Mouse (Mus musculus): ENCODE data around the gene Zfp341. TPM values are rescaled to one million over a fixed set of nuclear protein-coding genes. Genes with fewer than 3 reads are reported as not detected.

Zfp341 gene
- polyA plus RNA-seq (2015; fragmentation: Nextera tagmentation; extraction: Ambion mirVana): 0.17 and 0.44 TPM in 2 replicates

- no peaks in the 10 kb centered on the region for H3K9me3 ChIP-seq (ENCODE audit: control insufficient read depth)
- H3K4me2 ChIP-seq (replicated peaks; ENCODE audit: low read depth): peak within 1 kb of the TSS; percentile 78
- TF ChIP-seq CTCF (IDR thresholded peaks at IDR 0.05; ENCODE audit: low read depth): peak; percentile 93
- H3K36me3 ChIP-seq (ENCODE audit: control insufficient read depth, insufficient read depth): no peaks in the 10 kb centered on the region
- peak within 1 kb of the TSS; percentile 53 for H3K4me3 ChIP-seq (ENCODE audit: low read depth, low read length)
- H3K9ac ChIP-seq (ENCODE audit: low read depth, low read length): peak within 1 kb of the TSS; percentile 78
- no peaks in the 10 kb centered on the region for H3K27me3 ChIP-seq (replicated peaks; ENCODE audit: control insufficient read depth, insufficient read depth, low read length)
- H3K4me1 ChIP-seq (replicated peaks; ENCODE audit: control insufficient read depth, insufficient read depth, low read length): 0 out of 2 replicates have a peak, but pooled peaks cover 2% of the 10 kb centered on the region
- H3K27ac ChIP-seq (ENCODE audit: low read depth, low read length): peak within 1 kb of the TSS; percentile 95
- peak; percentile 92 for ATAC-seq
- WGBS: under 1% methylated on average over 71 of the region's 98 CpGs
These were observed at the start of gene Zfp341, which contains the start of gene 4930519P11Rik for GRCm38 (mm10) chr2:154613118-154614115. Gene Zfp341 (plus strand): TSS chr2:154613297. Gene 4930519P11Rik (minus strand): TSS chr2:154613437.

GRCm38 (mm10) chr2:154563612-154564170, 49.4 kb upstream of the Zfp341 start:
- Histone ChIP-seq H3K4me3 (ENCODE audit: low read depth, low read length) (no peak overlapping the region), H3K9ac (ENCODE audit: low read depth, low read length) (no peak overlapping the region), H3K27ac (ENCODE audit: low read depth, low read length) (no peak overlapping the region), H3K9me3 (ENCODE audit: control insufficient read depth) (no peaks in the 10 kb centered on the region), H3K4me1 (replicated peaks; ENCODE audit: control insufficient read depth, insufficient read depth, low read length) (peaks cover 2% of the 10 kb centered on the region), H3K27me3 (replicated peaks; ENCODE audit: control insufficient read depth, insufficient read depth, low read length) (no peaks in the 10 kb centered on the region), H3K4me2 (replicated peaks; ENCODE audit: low read depth) (no peak overlapping the region), H3K36me3 (ENCODE audit: control insufficient read depth, insufficient read depth) (peaks cover 14% of the 10 kb centered on the region; the same call in 1 of the 2 replicates)
- ATAC-seq: no peak
- 89% methylated on average over 22 of the region's 22 CpGs for WGBS
- TF ChIP-seq CTCF (IDR thresholded peaks at IDR 0.05; ENCODE audit: low read depth): no peak

- Histone ChIP-seq H3K4me1 (replicated peaks; ENCODE audit: control insufficient read depth, insufficient read depth, low read length) (no peaks in the 10 kb centered on the region), H3K4me3 (ENCODE audit: low read depth, low read length) (no peak overlapping the region), H3K36me3 (ENCODE audit: control insufficient read depth, insufficient read depth) (peaks cover 14% of the 10 kb centered on the region; the same call in 1 of the 2 replicates), H3K9me3 (ENCODE audit: control insufficient read depth) (no peaks in the 10 kb centered on the region), H3K9ac (ENCODE audit: low read depth, low read length) (no peak overlapping the region), H3K27me3 (replicated peaks; ENCODE audit: control insufficient read depth, insufficient read depth, low read length) (no peaks in the 10 kb centered on the region), H3K4me2 (replicated peaks; ENCODE audit: low read depth) (no peak overlapping the region), H3K27ac (ENCODE audit: low read depth, low read length) (no peak overlapping the region)
- WGBS: 79% methylated on average over 3 of the region's 3 CpGs
- no peak for ATAC-seq
- no peak for TF ChIP-seq CTCF (IDR thresholded peaks at IDR 0.05; ENCODE audit: low read depth)
These were observed 47.5 kb upstream of the Zfp341 start for GRCm38 (mm10) chr2:154565562-154565961.

GRCm38 (mm10) chr2:154566641-154567040, 46.5 kb upstream of the Zfp341 start:
- Histone ChIP-seq H3K4me2 (replicated peaks; ENCODE audit: low read depth) (no peak overlapping the region; the same call in 1 of the 2 replicates), H3K4me1 (replicated peaks; ENCODE audit: control insufficient read depth, insufficient read depth, low read length) (no peaks in the 10 kb centered on the region), H3K36me3 (ENCODE audit: control insufficient read depth, insufficient read depth) (peaks cover 7% of the 10 kb centered on the region; the same call in 1 of the 2 replicates), H3K9ac (ENCODE audit: low read depth, low read length) (no peak overlapping the region), H3K4me3 (ENCODE audit: low read depth, low read length) (no peak overlapping the region), H3K27me3 (replicated peaks; ENCODE audit: control insufficient read depth, insufficient read depth, low read length) (no peaks in the 10 kb centered on the region), H3K27ac (ENCODE audit: low read depth, low read length) (no peak overlapping the region), H3K9me3 (ENCODE audit: control insufficient read depth) (no peaks in the 10 kb centered on the region)
- WGBS: 35% methylated on average over 8 of the region's 8 CpGs
- no peak for ATAC-seq
- no peak for TF ChIP-seq CTCF (IDR thresholded peaks at IDR 0.05; ENCODE audit: low read depth)

GRCm38 (mm10) chr2:154567766-154568165, 45.3 kb upstream of the Zfp341 start:
- 54% methylated on average over 2 of the region's 2 CpGs for WGBS
- peaks cover 7% of the 10 kb centered on the region; the same call in 1 of the 2 replicates for H3K36me3 ChIP-seq (ENCODE audit: control insufficient read depth, insufficient read depth)
- H3K4me1 ChIP-seq (replicated peaks; ENCODE audit: control insufficient read depth, insufficient read depth, low read length): no peaks in the 10 kb centered on the region
- no peaks in the 10 kb centered on the region for H3K27me3 ChIP-seq (replicated peaks; ENCODE audit: control insufficient read depth, insufficient read depth, low read length)
- ATAC-seq: no peak
- H3K4me2 ChIP-seq (replicated peaks; ENCODE audit: low read depth): peak overlapping the region; percentile 89
- no peak for TF ChIP-seq CTCF (IDR thresholded peaks at IDR 0.05; ENCODE audit: low read depth)
- no peak overlapping the region for H3K9ac ChIP-seq (ENCODE audit: low read depth, low read length)
- peak overlapping the region; percentile 85; the same call in 1 of the 2 replicates for H3K4me3 ChIP-seq (ENCODE audit: low read depth, low read length)
- no peaks in the 10 kb centered on the region for H3K9me3 ChIP-seq (ENCODE audit: control insufficient read depth)
- peak overlapping the region; percentile 28; the same call in 1 of the 2 replicates for H3K27ac ChIP-seq (ENCODE audit: low read depth, low read length)
